Mouse (Mus musculus) liver, embryonic 14.5 days (tissue): ENCODE results near the gene 4930404N11Rik.

Experiments used
- CTCF ChIP-seq: IDR thresholded peaks from 2 replicates; pipeline ENCODE4 v1.5.1; 2016; ENCODE audit warnings: antibody characterized with exemption, low read depth, control low read depth
- EP300 ChIP-seq: IDR thresholded peaks from 2 replicates; pipeline ENCODE4 v1.6.1; 2016; ENCODE audit warnings: antibody characterized with exemption, low read depth

DNA sequence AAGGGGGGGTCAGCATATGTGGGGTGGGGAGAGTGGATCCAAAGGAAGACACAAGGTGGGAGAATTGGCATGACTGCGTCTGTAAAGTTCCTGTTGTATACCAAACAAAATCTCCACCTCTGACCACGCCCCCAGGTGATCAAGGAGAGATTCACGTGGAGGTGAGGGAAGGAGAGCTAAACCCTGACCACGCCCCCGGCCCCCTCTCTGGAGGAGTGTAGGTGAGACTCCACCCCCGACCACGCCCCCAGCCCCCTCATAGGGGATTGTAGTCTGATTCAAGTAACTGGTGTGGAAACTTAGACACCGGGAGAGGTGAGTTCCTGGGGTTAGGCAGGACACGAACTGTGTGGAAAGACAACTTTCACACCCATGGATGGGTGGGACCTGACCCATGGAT is 38.5 kb upstream of the 4930404N11Rik start:
- TF ChIP-seq CTCF, result no peak
- TF ChIP-seq EP300, result no peak
